Mouse (Mus musculus) macrophage (primary cell): Measurements from ENCODE around the gene C2cd4d. TPM values are rescaled to one million over a fixed set of nuclear protein-coding genes. Genes with fewer than 3 reads are reported as not detected.

ENCODE experiments used
- H3K27ac ChIP-seq: fragments of 350-480 bp; formaldehyde crosslinking; 2 replicates; pipeline ENCODE4 v1.9.0; 2021
- H3K36me3 ChIP-seq: fragments of 350-480 bp; formaldehyde crosslinking; 2 replicates; pipeline ENCODE4 v1.9.0; 2021; ENCODE audit errors: inconsistent target
- H3K4me3 ChIP-seq: fragments of 350-480 bp; formaldehyde crosslinking; 2 replicates; pipeline ENCODE4 v1.9.0; 2021; ENCODE audit errors: inconsistent target
- H3K79me2 ChIP-seq: fragments of 350-480 bp; formaldehyde crosslinking; 2 replicates; pipeline ENCODE4 v1.9.0; 2021; ENCODE audit errors: inconsistent target
- WGBS: methylation state at CpG from one replicate; pipeline ENCODE4 v1.1.7; 2026; ENCODE audit warnings: inconsistent platforms; ENCODE audit not compliant: missing documents; 5-methylcytosine and 5-hydroxymethylcytosine counted together
- polyA plus RNA-seq: library from polyadenylated mRNA; stranded (reverse); fragments of 250-400 nt; gene quantifications from 3 replicates; pipeline ENCODE4 v1.2.4, GENCODE M21; 2018; ENCODE audit warnings: inconsistent platforms
- total RNA-seq, 78 experiments: library from RNA; depleted of rRNA; stranded (reverse); fragments of 250-400 nt; gene quantifications; 1 replicate in 9 of 78; 2 replicates in 24 of 78; 3 replicates in 43 of 78; 4 replicates in 2 of 78; pipeline ENCODE4 v1.2.4; 2018; ENCODE audit warnings: inconsistent platforms in 56 of 78

C2cd4d gene
- total RNA-seq (2018; cell fraction: chromatin; rRNA removed) = not detected
- total RNA-seq (2018; cell fraction: cytosol; rRNA removed) = not detected
- total RNA-seq (2018; cell fraction: nucleus; rRNA removed) = not detected
- not detected in 3 replicates for polyA plus RNA-seq

DNA sequence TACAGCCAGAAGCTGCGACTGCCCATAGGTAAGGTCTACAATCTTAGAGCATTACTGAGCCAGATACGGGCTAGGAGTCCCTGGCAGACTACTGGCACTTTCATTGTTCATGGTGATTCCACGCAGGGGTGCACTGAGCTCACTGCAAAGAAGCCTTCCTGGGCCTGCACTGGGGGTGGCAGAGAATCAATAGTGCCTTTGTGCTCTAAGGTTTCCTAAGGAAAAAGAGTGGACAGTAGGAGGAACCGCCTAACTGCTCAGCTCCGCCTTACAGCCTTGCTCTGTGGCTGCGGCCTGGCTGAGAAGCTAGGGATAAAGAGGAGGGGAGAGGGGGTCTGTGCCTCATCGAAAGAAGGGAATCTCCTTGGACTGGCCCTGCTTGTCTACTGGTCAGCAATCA is at the start of gene C2cd4d:
C2cd4d (plus strand) TSS at position 301 of the 400 bp plus-strand sequence.
- Histone ChIP-seq H3K79me2 (no peaks in the 10 kb centered on the region), H3K4me3 (no peak within 1 kb of the TSS), H3K27ac (no peak within 1 kb of the TSS), H3K36me3 (no peaks in the 10 kb centered on the region)
- 91% methylated on average over 7 of the region's 7 CpGs for WGBS

GRCm38 (mm10) chr3:94328681-94329080 is 33.6 kb upstream of the C2cd4d start:
- WGBS = 85% methylated on average over 3 of the region's 3 CpGs
- Histone ChIP-seq H3K36me3 (no peaks in the 10 kb centered on the region), H3K4me3 (no peak overlapping the region), H3K27ac (no peak overlapping the region), H3K79me2 (no peaks in the 10 kb centered on the region)

DNA sequence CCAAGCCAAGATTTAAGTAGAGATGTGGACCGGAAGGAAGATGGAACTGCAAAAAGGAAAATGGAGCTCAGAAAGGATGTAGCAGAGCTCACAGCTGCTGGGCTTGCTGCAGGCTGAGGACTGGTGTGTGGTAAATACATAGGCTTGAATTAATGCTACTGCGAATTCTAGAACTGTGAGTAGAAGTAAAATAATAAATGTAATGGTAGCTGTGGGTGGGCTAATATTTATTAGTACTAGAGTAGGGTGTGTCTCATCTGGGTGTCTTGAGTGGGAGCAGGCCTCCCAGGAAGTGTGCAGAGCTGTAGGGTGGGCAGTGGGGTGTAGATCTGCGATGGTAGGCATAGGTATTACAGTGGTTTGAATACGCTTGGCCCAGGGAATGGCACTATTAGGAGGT is 27.8 kb upstream of the C2cd4d start:
- H3K79me2 ChIP-seq = no peaks in the 10 kb centered on the region
- H3K4me3 ChIP-seq = no peak overlapping the region
- 89% methylated on average over 3 of the region's 4 CpGs for WGBS
- no peak overlapping the region for H3K27ac ChIP-seq
- H3K36me3 ChIP-seq = no peaks in the 10 kb centered on the region

GRCm38 (mm10) chr3:94338522-94338921 is 23.7 kb upstream of the C2cd4d start:
- H3K27ac ChIP-seq = no peak overlapping the region
- no peak overlapping the region for H3K4me3 ChIP-seq
- no peaks in the 10 kb centered on the region for H3K79me2 ChIP-seq
- WGBS = 90% methylated on average over 2 of the region's 3 CpGs
- H3K36me3 ChIP-seq = no peaks in the 10 kb centered on the region

- Histone ChIP-seq H3K36me3 (no peaks in the 10 kb centered on the region), H3K4me3 (no peak within 1 kb of the TSS), H3K79me2 (no peaks in the 10 kb centered on the region), H3K27ac (no peak within 1 kb of the TSS)
- 77% methylated on average over 3 of the region's 3 CpGs for WGBS
Measured at GRCm38 (mm10) chr3:94341959-94342422, 20.2 kb upstream of the C2cd4d start, which contains the start of gene Them5. TSS of gene Them5 (plus strand) at chr3:94342099.

GRCm38 (mm10) chr3:94342552-94342951 is 19.7 kb upstream of the C2cd4d start:
- Histone ChIP-seq H3K79me2 (no peaks in the 10 kb centered on the region), H3K27ac (no peak overlapping the region), H3K36me3 (no peaks in the 10 kb centered on the region), H3K4me3 (no peak overlapping the region)
- WGBS = 82% methylated on average over 1 of the region's 1 CpGs

DNA sequence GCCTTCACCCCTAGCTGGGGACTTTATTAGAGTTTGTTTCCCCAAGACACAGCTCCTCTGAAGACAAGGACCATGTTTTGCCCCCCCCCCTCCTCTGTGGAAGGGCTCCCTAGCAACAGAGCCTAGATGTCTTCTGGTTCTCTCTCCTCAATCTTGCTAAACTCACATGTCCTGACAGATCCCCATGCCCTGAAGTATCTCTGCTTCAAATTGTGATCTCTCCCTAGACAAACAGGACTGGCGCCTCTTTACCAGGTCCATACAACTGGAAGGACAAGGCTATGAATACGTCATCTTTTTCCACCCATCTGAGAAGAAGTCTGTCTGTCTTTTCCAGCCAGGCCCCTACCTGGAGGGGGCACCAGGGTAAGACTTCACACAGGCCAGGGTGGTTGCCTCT is 18.1 kb upstream of the C2cd4d start:
- no peak overlapping the region for H3K4me3 ChIP-seq
- H3K79me2 ChIP-seq = no peaks in the 10 kb centered on the region
- H3K36me3 ChIP-seq = no peaks in the 10 kb centered on the region
- no peak overlapping the region for H3K27ac ChIP-seq
- WGBS = 90% methylated on average over 2 of the region's 2 CpGs

GRCm38 (mm10) chr3:94344897-94345296 is 17.3 kb upstream of the C2cd4d start:
- WGBS = 86% methylated on average over 3 of the region's 3 CpGs
- no peak overlapping the region for H3K4me3 ChIP-seq
- no peak overlapping the region for H3K27ac ChIP-seq
- H3K79me2 ChIP-seq = no peaks in the 10 kb centered on the region
- no peaks in the 10 kb centered on the region for H3K36me3 ChIP-seq

GRCm38 (mm10) chr3:94348146-94348545 is 14.1 kb upstream of the C2cd4d start:
- no peak overlapping the region for H3K4me3 ChIP-seq
- no peaks in the 10 kb centered on the region for H3K79me2 ChIP-seq
- H3K27ac ChIP-seq = no peak overlapping the region
- no peaks in the 10 kb centered on the region for H3K36me3 ChIP-seq
- WGBS = 82% methylated on average over 2 of the region's 2 CpGs

- WGBS = 13% methylated on average over 1 of the region's 1 CpGs
- H3K79me2 ChIP-seq = no peaks in the 10 kb centered on the region
- no peaks in the 10 kb centered on the region for H3K36me3 ChIP-seq
- no peak overlapping the region for H3K4me3 ChIP-seq
- no peak overlapping the region for H3K27ac ChIP-seq
Measured at GRCm38 (mm10) chr3:94360812-94361211, 1.4 kb upstream of the C2cd4d start.

DNA sequence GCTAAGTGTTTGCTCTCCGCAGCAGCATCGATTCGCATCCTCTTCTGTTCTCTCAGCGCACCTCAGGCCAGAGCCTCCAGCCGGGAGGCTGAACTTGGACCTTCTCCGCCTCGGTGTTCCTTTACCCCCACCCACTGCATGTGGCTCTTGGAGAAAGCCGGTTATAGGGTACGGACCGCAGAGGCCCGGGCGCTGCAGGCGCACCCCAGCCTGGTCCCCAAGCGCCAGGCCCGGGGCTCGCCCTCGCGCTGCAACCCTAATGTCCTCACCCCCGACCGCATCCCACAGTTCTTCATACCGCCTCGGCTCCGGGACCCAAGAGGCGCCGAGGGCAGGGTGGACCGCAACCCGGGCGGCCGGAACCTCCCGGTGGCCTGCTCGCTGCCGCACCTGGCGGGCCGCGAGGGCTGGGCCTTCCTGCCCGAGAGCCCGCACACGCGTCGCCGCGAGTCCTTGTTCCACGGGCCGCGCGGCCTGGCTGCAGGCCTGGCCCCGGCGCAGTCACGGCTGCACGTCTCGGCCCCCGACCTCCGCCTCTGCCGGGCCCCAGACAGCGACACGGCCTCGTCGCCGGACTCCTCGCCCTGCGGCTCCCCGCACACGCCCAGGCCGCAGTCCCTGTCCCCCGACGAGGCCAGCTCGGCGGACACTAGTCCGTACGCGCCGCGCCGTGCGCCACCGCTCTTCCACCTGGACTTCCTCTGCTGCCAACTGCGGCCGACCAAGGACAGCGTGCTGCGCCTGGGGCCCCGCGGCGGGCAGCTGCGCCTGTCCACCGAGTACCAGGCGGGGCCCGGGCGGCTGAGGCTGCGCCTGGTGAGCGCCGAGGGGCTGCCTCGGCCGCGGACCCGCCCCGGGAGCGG is 1.3 kb downstream of the C2cd4d start:
- no peaks in the 10 kb centered on the region for H3K36me3 ChIP-seq
- no peak overlapping the region for H3K4me3 ChIP-seq
- H3K27ac ChIP-seq = no peak overlapping the region
- H3K79me2 ChIP-seq = no peaks in the 10 kb centered on the region
- WGBS = 10% methylated on average over 94 of the region's 97 CpGs

GRCm38 (mm10) chr3:94364154-94364526 is 1.9 kb downstream of the C2cd4d start:
- no peak overlapping the region for H3K4me3 ChIP-seq
- H3K36me3 ChIP-seq = no peaks in the 10 kb centered on the region
- H3K27ac ChIP-seq = no peak overlapping the region
- no peaks in the 10 kb centered on the region for H3K79me2 ChIP-seq
- WGBS = 12% methylated on average over 19 of the region's 23 CpGs

DNA sequence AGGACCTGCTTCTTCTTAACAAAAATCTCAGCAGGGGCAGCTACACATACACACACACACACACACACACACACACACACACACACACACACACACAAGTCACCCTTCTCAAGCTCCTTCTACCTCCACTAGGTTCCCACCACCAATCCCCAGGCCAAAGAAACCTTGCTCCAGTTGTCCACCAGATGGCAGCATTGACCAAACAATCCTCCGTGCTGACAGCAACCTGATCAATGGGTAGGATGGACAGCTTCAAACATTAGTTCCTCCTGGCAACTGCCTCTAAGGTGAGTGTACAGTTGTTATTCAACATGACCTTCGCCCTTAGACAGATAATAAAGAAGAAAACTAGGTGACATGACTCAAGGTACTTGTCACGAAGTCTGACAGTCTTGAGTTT is 4.5 kb downstream of the C2cd4d start:
- Histone ChIP-seq H3K79me2 (no peaks in the 10 kb centered on the region), H3K27ac (no peak overlapping the region), H3K4me3 (no peak overlapping the region), H3K36me3 (no peaks in the 10 kb centered on the region)
- 29% methylated on average over 3 of the region's 3 CpGs for WGBS

DNA sequence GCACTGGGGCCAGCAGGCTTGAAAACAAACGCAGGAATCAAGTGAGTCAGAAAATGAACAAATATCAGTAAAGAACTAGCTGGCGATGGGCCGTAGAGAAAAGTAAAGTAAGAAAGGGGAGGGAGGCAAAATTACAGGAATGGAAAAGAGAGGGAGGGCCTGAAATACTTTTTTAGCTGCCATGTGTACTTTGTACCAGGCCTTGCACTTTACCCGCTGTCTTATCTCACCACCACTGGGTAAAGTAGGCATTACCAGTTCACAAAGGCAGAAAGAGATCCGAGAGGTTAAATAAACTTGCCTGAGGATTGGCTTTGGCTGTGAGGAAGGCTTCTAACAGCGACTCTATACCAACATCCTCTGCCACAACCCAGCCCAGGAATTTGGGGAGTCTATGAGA is 5.3 kb downstream of the C2cd4d start:
- 94% methylated on average over 6 of the region's 6 CpGs for WGBS
- H3K27ac ChIP-seq = no peak overlapping the region
- no peak overlapping the region for H3K4me3 ChIP-seq
- no peaks in the 10 kb centered on the region for H3K36me3 ChIP-seq
- no peaks in the 10 kb centered on the region for H3K79me2 ChIP-seq

DNA sequence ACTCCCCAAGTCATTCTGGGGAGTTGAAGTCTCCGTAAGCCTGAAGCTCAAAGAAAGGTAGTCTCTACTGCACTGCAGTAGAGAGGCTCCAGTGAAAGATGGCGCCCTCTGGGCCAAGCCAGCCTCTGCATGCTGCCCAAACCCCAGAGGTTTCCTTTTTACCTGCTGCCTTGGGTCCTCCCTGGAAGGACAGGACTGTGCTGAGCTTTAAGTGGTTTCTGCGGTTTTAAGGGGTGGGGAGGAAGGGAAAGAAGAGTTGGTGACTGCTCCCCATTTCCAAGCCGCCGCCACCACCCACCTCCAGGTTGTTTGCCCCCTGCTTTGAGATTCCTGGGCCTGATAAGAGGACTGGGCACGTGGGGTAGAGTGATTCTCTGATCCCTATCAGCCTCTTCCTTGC is 6.4 kb downstream of the C2cd4d start:
- Histone ChIP-seq H3K27ac (no peak overlapping the region), H3K4me3 (no peak overlapping the region), H3K36me3 (no peaks in the 10 kb centered on the region), H3K79me2 (no peaks in the 10 kb centered on the region)
- WGBS = 52% methylated on average over 6 of the region's 6 CpGs
